Mouse (Mus musculus) E14TG2a.4 (cell line): ENCODE data around the gene Pbx3.

Experiments
- CTCF ChIP-seq: conservative IDR thresholded peaks from 2 replicates; pipeline ENCODE4 v1.5.1; 2014; ENCODE audit warnings: low read length
- POU5F1 ChIP-seq: IDR thresholded peaks from 2 replicates; pipeline ENCODE4 v1.6.1; 2014; ENCODE audit warnings: low read length, borderline replicate concordance

DNA sequence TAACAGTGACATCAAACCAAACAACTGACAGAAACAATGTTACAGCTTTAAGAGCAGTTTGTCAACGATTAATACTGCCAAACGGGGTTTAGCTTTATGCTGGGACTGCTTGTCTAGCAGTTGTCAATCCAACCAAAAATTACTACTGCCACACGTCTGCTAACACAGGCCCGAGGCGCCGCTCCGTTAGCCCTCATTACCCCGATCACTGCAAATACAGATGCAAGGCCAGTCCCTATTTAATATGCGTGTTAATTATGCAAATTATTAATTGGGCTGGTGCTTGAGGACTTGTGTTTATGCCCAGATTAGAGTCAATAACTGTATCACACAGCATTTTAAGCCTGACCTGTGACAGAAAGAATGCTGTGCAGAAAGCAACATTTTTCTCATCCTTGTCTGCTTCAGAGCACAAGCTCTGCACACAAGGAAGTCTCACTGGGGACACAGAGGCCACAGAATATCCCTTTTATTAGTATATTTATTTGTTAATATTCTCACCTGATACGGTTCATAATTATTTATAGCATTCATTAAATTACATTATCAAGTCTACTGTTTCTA is 97.2 kb downstream of the Pbx3 start:
- TF ChIP-seq CTCF = no peak
- no peak for TF ChIP-seq POU5F1
